In genomic region chr17:65564189-65564588, GRCm38 (mm10) we compare ENCODE assay signal across 36 mouse cellular contexts. TPM values are rescaled to one million over a fixed set of nuclear protein-coding genes. Genes with fewer than 3 reads are reported as not detected.
"Had no signal": no experiment of that assay in that cellular context is flagged by ENCODE, and none has a peak within 500 bp of the region (broad histone marks: within the 10 kb centered on the region; RNA-seq: fewer than 3 reads in every experiment).

No protein-coding gene starts in this region.

- H3K4me2 ChIP-seq: limb, embryonic 12.5 days; limb, embryonic 13.5 days; limb, embryonic 15.5 days; liver, embryonic 11.5 days; liver, embryonic 12.5 days; liver, embryonic 13.5 days; liver, embryonic 15.5 days; lung, embryonic 14.5 days; lung, embryonic 15.5 days; midbrain, embryonic 11.5 days; midbrain, embryonic 12.5 days; midbrain, embryonic 13.5 days; midbrain, embryonic 15.5 days had no signal

- H3K27ac ChIP-seq: limb, embryonic 10.5 days; limb, embryonic 12.5 days; limb, embryonic 13.5 days; limb, embryonic 15.5 days; liver, embryonic 12.5 days; liver, embryonic 13.5 days; liver, embryonic 14.5 days; liver, embryonic 15.5 days; lung, embryonic 15.5 days; macrophage; midbrain, embryonic 10.5 days; midbrain, embryonic 12.5 days; midbrain, embryonic 13.5 days; midbrain, embryonic 15.5 days had no signal

- H3K36me3 ChIP-seq: limb, embryonic 10.5 days; limb, embryonic 12.5 days; limb, embryonic 13.5 days; limb, embryonic 15.5 days; liver, embryonic 12.5 days; liver, embryonic 13.5 days; liver, embryonic 15.5 days; lung, embryonic 15.5 days; midbrain, embryonic 10.5 days; midbrain, embryonic 12.5 days; midbrain, embryonic 13.5 days; midbrain, embryonic 15.5 days had no signal

- H3K27me3 ChIP-seq: limb, embryonic 12.5 days; limb, embryonic 13.5 days; limb, embryonic 15.5 days; liver, embryonic 12.5 days; liver, embryonic 15.5 days; lung, embryonic 15.5 days; midbrain, embryonic 12.5 days; midbrain, embryonic 15.5 days had no signal

- H3K4me1 ChIP-seq: limb, embryonic 10.5 days; limb, embryonic 12.5 days; limb, embryonic 13.5 days; liver, embryonic 13.5 days; liver, embryonic 15.5 days; midbrain, embryonic 10.5 days; midbrain, embryonic 12.5 days; midbrain, embryonic 13.5 days; midbrain, embryonic 15.5 days had no signal

- H3K4me3 ChIP-seq: limb, embryonic 10.5 days; limb, embryonic 12.5 days; limb, embryonic 13.5 days; limb, embryonic 15.5 days; liver, embryonic 12.5 days; liver, embryonic 13.5 days; liver, embryonic 15.5 days; lung, embryonic 15.5 days; megakaryocyte, embryonic 14.5 days; midbrain, embryonic 10.5 days; midbrain, embryonic 12.5 days; midbrain, embryonic 13.5 days; midbrain, embryonic 15.5 days; myocyte had no signal

- H3K9ac ChIP-seq: limb, embryonic 12.5 days; limb, embryonic 13.5 days; limb, embryonic 15.5 days; liver, embryonic 12.5 days; liver, embryonic 13.5 days; liver, embryonic 14.5 days; liver, embryonic 15.5 days; liver, postnatal 0 days; lung, embryonic 14.5 days; lung, embryonic 15.5 days; midbrain, embryonic 12.5 days; midbrain, embryonic 13.5 days; midbrain, embryonic 15.5 days had no signal

- H3K9me3 ChIP-seq: limb, embryonic 10.5 days; limb, embryonic 12.5 days; limb, embryonic 13.5 days; limb, embryonic 15.5 days; liver, embryonic 12.5 days; liver, embryonic 13.5 days; liver, embryonic 15.5 days; lung, embryonic 15.5 days; megakaryocyte, embryonic 14.5 days; midbrain, embryonic 10.5 days; midbrain, embryonic 12.5 days; midbrain, embryonic 13.5 days; midbrain, embryonic 15.5 days had no signal

- DNase-seq: left cerebral cortex, postnatal 4 days; liver; liver, embryonic 13.5 days; liver, postnatal 0 days; lung, adult 18-20 months; lung, adult 2 months; lung, embryonic 14.5 days; lung, postnatal 10 days; lung, postnatal 14 days; lung, postnatal 36 days; lung, postnatal 4 days; midbrain, embryonic 14.5 days had no signal

RNA-seq across cellular contexts. Expression of gene Tmem232, which starts 23.6 kb away (rescaled TPM):
- total RNA-seq: liver, adult 2 months; megakaryocyte progenitor cell, adult 5-6 weeks; megakaryocyte, adult 5-6 weeks; megakaryocyte-erythroid progenitor cell, adult 5-6 weeks; monocyte, adult 5-6 weeks had no signal
- polyA plus RNA-seq: limb, embryonic 12.5 days; liver, adult 2 months; liver, embryonic 11.5 days; liver, embryonic 12.5 days; liver, embryonic 13.5 days; liver, embryonic 14.5 days; liver, embryonic 15.5 days; liver, embryonic 16.5 days; liver, postnatal 0 days; lung, embryonic 14.5 days; macrophage; midbrain, embryonic 10.5 days; midbrain, embryonic 11.5 days; midbrain, embryonic 12.5 days; midbrain, embryonic 14.5 days; myocyte; neural tube, embryonic 11.5 days had no signal
